Mouse (Mus musculus) midbrain, embryonic 14.5 days (tissue): ENCODE measurements around the gene Serping1. TPM values are rescaled to one million over a fixed set of nuclear protein-coding genes. Genes with fewer than 3 reads are reported as not detected.

Experiments
- ATAC-seq: fragments of 200-750 bp; cut with Nextera tagmentation; 2 replicates; pipeline ENCODE4 v1.8.0; 2017; ENCODE audit warnings: moderate number of reproducible peaks, moderate library complexity; ENCODE audit not compliant: low FRiP score, low TSS enrichment
- DNase-seq: peaks from one replicate; pipeline ENCODE4 v3.0.0-alpha.2; 2015
- H3K27ac ChIP-seq: fragments of 300-500 bp; sonication (generic); replicated peaks from 2 replicates; pipeline ENCODE4 v1.5.1; 2014; ENCODE audit warnings: mild to moderate bottlenecking, low read depth, low read length, moderate library complexity
- H3K27me3 ChIP-seq: fragments of 300-500 bp; sonication (generic); 2 replicates; pipeline ENCODE4 v1.6.1; 2014; ENCODE audit warnings: low read length, control low read depth, mixed read lengths; ENCODE audit not compliant: control insufficient read depth, insufficient read depth
- H3K36me3 ChIP-seq: fragments of 300-500 bp; sonication (generic); 2 replicates; pipeline ENCODE4 v1.6.1; 2014; ENCODE audit warnings: low read length, control low read depth; ENCODE audit not compliant: control insufficient read depth, insufficient read depth
- H3K4me1 ChIP-seq: fragments of 300-500 bp; sonication (generic); 2 replicates; pipeline ENCODE4 v1.6.1; 2014; ENCODE audit warnings: mild to moderate bottlenecking, antibody characterized with exemption, low read length, control low read depth; ENCODE audit not compliant: control insufficient read depth, insufficient read depth
- H3K4me2 ChIP-seq: fragments of 300-500 bp; sonication (generic); 2 replicates; pipeline ENCODE4 v1.6.1; 2014; ENCODE audit warnings: mild to moderate bottlenecking, low read length, moderate library complexity
- H3K4me3 ChIP-seq: fragments of 300-500 bp; sonication (generic); replicated peaks from 2 replicates; pipeline ENCODE4 v1.5.1; 2014; ENCODE audit warnings: low read depth, low read length
- H3K9ac ChIP-seq: fragments of 300-500 bp; sonication (generic); replicated peaks from 2 replicates; pipeline ENCODE4 v1.6.1; 2014; ENCODE audit warnings: mild to moderate bottlenecking, low read length, moderate library complexity
- H3K9me3 ChIP-seq: fragments of 300-500 bp; sonication (generic); 2 replicates; pipeline ENCODE4 v1.6.1; 2016; ENCODE audit warnings: low read length, control low read depth, mixed read lengths; ENCODE audit not compliant: control insufficient read depth
- whole genome bisulfite sequencing: fragments of 180-500 bp; shearing (Covaris S2); extraction: QIAGEN DNeasy Blood & Tissue Kit; methylation state at CpG from one replicate; pipeline ENCODE4 v1.1.7; 2014; 5-methylcytosine and 5-hydroxymethylcytosine counted together
- polyA plus RNA-seq: library from polyadenylated mRNA; unstranded; fragments of >200 nt; fragmentation: Nextera tagmentation; extraction: Ambion mirVana; gene quantifications from 2 replicates; pipeline ENCODE4 v1.2.1, GENCODE M21; 2014

The Serping1 gene
- polyA plus RNA-seq, 1 experiment from 2014 or later = 33.6 TPM

DNA sequence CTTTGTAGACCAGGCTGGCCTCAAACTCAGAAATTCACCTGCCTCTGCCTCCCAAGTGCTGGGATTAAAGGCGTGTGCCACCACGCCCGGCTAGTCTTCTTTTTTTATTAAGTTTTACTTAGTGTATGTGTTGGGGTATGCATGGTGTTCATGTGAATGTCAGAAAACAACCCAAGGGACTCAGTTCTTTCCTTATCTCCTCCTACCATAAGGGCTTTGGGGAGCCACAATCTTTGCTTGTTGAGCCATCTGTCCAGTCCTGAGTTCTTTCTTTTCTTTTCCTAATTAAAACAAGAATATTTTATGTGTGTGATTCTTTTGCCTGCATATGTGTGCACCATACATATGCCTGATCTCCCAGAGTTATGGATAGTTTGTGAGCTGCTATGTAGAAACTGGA, 17.9 kb upstream of the Serping1 start:
- Histone ChIP-seq H3K36me3 (no peaks in the 10 kb centered on the region), H3K9ac (no peak overlapping the region), H3K4me3 (no peak overlapping the region), H3K4me1 (0 out of 2 replicates have a peak, but pooled peaks cover 4% of the 10 kb centered on the region), H3K27ac (no peak overlapping the region), H3K4me2 (no peak overlapping the region), H3K27me3 (no peaks in the 10 kb centered on the region), H3K9me3 (no peaks in the 10 kb centered on the region)
- WGBS = 90% methylated on average over 3 of the region's 3 CpGs
- ATAC-seq = no peak
- DNase-seq = no peak

DNA sequence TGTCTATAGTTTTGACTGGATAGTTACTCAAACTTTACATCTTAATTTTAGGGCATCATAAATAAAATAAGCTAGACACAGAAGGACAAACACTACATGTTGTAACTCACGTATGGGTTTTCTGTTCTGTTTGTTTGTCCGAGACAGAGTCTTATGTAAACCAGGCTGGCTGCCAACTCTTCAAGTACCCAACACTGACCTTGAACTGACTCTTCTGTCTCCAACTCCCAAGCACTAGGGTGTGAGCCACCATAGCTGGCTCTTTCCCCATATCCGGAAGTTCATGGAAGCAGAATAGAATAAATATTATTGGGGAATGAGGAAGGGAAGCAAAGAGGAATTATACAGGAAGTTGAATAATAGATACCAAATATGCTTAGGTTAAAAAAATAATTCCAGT, 17.3 kb upstream of the Serping1 start:
- Histone ChIP-seq H3K4me1 (no peaks in the 10 kb centered on the region), H3K9ac (no peak overlapping the region), H3K4me2 (no peak overlapping the region), H3K36me3 (no peaks in the 10 kb centered on the region), H3K27ac (no peak overlapping the region), H3K27me3 (no peaks in the 10 kb centered on the region), H3K4me3 (no peak overlapping the region), H3K9me3 (no peaks in the 10 kb centered on the region)
- DNase-seq = no peak
- 92% methylated on average over 3 of the region's 3 CpGs for WGBS
- no peak for ATAC-seq

DNA sequence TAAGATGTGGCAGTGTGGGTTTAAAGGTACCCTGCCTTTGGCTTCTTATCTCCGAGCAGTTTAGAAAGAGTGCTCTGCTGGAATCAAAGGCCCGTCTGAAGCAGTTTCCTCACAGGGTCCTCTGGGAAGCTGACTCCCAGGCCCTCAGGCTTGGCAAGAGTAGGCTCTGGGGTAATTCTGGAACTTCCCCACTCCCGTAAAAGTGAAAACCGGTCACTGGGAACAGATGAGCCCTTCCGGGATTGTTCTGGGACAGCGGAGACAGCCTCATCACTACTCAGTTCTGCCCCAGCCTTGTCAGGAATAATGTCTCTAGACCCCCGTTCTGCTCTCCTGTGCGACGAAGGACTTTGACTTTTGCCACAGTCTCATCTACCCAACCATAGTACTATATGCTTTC, 15.2 kb upstream of the Serping1 start:
- no peak overlapping the region for H3K27ac ChIP-seq
- no peaks in the 10 kb centered on the region for H3K36me3 ChIP-seq
- H3K4me2 ChIP-seq = no peak overlapping the region
- DNase-seq = no peak
- H3K4me1 ChIP-seq = no peaks in the 10 kb centered on the region
- no peak for ATAC-seq
- no peak overlapping the region for H3K4me3 ChIP-seq
- H3K9ac ChIP-seq = no peak overlapping the region
- H3K9me3 ChIP-seq = no peaks in the 10 kb centered on the region
- WGBS = 61% methylated on average over 9 of the region's 9 CpGs
- no peaks in the 10 kb centered on the region for H3K27me3 ChIP-seq

DNA sequence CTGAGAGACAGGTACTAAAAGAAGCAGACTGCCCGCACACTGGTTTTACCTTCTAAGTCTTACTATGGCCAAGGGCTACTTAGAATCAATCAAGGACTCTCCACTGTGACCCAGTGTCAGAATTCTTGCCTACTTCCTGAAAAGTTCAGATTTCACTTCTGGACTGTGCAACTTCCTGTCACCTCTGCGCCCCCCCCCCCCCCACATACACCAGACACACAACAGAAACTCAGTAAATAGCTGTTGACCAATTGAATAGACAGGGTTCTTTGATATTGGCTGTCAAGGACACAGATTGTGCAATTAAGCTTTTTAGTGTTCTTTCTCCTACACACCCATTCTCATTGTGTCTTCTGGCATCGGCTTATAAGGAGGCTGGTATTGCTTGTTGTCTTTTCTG, 13.1 kb upstream of the Serping1 start:
- 81% methylated on average over 3 of the region's 3 CpGs for WGBS
- no peaks in the 10 kb centered on the region for H3K4me1 ChIP-seq
- no peaks in the 10 kb centered on the region for H3K36me3 ChIP-seq
- no peaks in the 10 kb centered on the region for H3K9me3 ChIP-seq
- H3K27me3 ChIP-seq = no peaks in the 10 kb centered on the region
- H3K4me2 ChIP-seq = no peak overlapping the region
- no peak overlapping the region for H3K4me3 ChIP-seq
- DNase-seq (no peak), ATAC-seq (no peak)
- no peak overlapping the region for H3K9ac ChIP-seq
- no peak overlapping the region for H3K27ac ChIP-seq

DNA sequence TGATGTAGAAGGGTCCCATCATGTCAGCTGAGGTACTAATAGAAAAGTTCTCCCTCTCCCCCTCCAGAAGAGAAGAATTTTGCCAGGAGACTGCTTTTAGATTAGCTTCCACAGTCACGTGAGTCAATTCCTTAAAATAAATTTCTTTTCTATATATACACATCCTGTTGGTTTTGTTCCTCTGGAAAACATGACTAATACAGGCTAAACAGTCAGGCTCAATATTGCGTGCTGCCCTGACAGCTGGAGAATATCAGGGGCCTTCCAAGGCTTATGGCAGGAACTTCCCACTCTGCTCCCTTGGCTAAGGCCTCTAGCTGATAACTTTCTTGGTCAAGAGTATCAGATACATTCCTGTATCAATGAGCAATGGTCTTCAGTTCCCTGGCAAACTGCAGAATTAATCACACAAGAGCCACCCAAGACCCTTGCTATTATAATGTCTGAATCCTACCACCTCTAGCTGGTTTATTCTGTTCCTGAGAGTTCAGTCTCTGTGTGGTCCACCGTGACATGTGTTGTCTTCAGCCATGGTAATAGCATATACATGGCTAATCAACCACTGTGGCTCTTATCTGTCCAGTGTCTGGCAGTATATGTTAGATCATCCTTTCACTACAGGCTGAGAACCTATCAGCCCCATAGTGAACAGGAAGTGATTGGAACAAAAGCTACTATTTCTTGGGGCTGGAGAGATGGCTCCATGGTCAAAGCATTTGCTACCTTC, 8.8 kb upstream of the Serping1 start:
- ATAC-seq = no peak
- H3K4me1 ChIP-seq = no peaks in the 10 kb centered on the region
- WGBS = 89% methylated on average over 3 of the region's 3 CpGs
- no peak overlapping the region for H3K9ac ChIP-seq
- H3K4me2 ChIP-seq = no peak overlapping the region
- H3K27me3 ChIP-seq = no peaks in the 10 kb centered on the region
- no peak for DNase-seq
- no peaks in the 10 kb centered on the region for H3K9me3 ChIP-seq
- H3K27ac ChIP-seq = no peak overlapping the region
- no peaks in the 10 kb centered on the region for H3K36me3 ChIP-seq
- no peak overlapping the region for H3K4me3 ChIP-seq

DNA sequence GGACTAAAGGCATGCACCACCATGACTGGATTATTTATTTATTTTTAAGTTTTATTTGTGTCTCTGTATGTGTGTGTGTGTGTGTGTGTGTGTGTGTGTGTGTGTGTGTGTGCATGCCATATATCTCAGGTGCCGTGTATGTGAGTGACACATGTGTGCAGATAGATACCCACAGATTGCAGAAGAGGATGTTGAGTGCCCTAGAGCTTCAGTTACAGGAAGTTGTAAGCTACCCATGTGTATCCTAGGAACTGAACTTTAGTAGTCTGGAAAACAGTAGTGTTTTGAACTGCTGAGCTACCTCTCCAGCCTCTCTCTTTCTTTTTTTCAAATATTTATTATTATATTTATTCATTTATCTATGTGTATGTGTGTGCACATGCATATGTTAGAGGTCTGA, 8.1 kb upstream of the Serping1 start:
- Histone ChIP-seq H3K4me3 (no peak overlapping the region), H3K27ac (no peak overlapping the region), H3K4me2 (no peak overlapping the region), H3K36me3 (no peaks in the 10 kb centered on the region), H3K4me1 (no peaks in the 10 kb centered on the region), H3K9ac (no peak overlapping the region), H3K9me3 (no peaks in the 10 kb centered on the region), H3K27me3 (no peaks in the 10 kb centered on the region)
- ATAC-seq (no peak), DNase-seq (no peak)
- 72% methylated on average over 1 of the region's 1 CpGs for WGBS

DNA sequence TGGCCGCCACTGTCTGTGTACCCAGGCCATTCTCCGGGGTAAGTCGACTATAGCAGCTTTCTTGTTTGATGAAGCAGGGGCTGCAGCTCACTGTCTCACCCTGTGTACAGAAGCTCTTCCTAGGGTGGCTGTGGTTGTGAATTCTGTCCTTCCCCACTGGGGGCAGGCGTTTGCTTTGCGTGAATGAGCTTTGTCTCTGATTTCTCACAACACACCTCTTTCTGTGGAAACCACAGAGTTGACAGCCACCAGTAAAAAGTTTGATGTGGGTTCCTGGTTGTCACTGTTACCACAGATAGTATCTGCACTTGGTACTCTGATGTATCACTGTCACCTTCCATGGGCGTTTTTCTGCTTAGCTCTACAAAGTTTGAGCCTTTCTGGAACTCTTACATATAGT, 4.0 kb upstream of the Serping1 start:
- H3K4me1 ChIP-seq = peaks cover 6% of the 10 kb centered on the region
- no peak for ATAC-seq
- no peaks in the 10 kb centered on the region for H3K9me3 ChIP-seq
- H3K9ac ChIP-seq = no peak overlapping the region
- WGBS = 57% methylated on average over 6 of the region's 6 CpGs
- DNase-seq = peak; percentile 21
- no peaks in the 10 kb centered on the region for H3K36me3 ChIP-seq
- no peak overlapping the region for H3K4me3 ChIP-seq
- no peak overlapping the region for H3K4me2 ChIP-seq
- no peak overlapping the region for H3K27ac ChIP-seq
- no peaks in the 10 kb centered on the region for H3K27me3 ChIP-seq

DNA sequence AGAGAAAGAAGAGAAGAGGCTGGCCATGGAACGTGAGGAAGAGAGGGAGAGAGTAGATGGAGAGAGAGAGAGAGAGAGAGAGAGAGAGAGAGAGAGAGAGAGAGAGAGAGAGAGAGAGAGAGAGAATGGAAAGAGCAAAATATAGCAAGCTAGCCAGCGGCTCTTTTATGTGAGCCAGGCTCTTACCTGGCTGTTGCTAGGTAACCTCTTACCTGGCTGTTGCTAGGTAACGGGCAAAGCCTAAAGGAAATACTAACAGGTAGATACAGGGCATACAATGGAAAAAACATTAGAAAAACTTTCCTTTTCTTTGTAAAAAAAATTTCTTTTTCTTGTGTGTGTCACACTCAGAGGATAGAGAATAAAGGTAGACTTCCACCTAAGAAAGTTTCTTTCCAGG, 2.5 kb upstream of the Serping1 start:
- Histone ChIP-seq H3K4me1 (peaks cover 11% of the 10 kb centered on the region), H3K4me3 (no peak overlapping the region), H3K27me3 (no peaks in the 10 kb centered on the region), H3K36me3 (no peaks in the 10 kb centered on the region), H3K4me2 (no peak overlapping the region), H3K27ac (peak overlapping the region; percentile 62; the same call in 1 of the 2 replicates), H3K9me3 (no peaks in the 10 kb centered on the region), H3K9ac (no peak overlapping the region)
- DNase-seq (peak; percentile 53), ATAC-seq (no peak)
- 51% methylated on average over 3 of the region's 3 CpGs for WGBS

DNA sequence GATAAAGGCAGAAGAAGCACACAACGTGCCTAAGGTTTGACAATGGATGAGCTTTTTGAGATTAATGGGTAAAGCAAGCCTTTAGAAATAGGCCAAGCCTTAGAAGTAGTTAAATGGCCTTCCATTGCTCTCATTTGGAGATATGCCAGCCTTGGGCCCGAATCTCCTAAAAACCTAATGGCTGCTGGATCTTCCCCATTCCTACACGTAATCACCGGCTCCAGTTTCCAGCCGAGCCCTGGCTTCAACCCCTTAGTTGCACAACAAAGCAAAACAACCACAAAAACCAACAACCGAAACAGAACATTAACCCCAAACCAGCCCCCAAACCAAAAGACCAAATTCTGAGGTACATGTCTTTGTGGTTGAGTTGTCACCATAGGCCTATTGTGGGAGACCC, 421 bp upstream of the Serping1 start:
- Histone ChIP-seq H3K9me3 (no peaks in the 10 kb centered on the region), H3K27ac (no peak overlapping the region), H3K4me1 (peaks cover 11% of the 10 kb centered on the region), H3K36me3 (no peaks in the 10 kb centered on the region), H3K4me3 (no peak overlapping the region), H3K9ac (no peak overlapping the region), H3K4me2 (no peak overlapping the region), H3K27me3 (no peaks in the 10 kb centered on the region)
- DNase-seq = no peak
- WGBS = 81% methylated on average over 6 of the region's 6 CpGs
- ATAC-seq = no peak
